Mouse (Mus musculus): Measurements from ENCODE around the gene Usp44. TPM values are rescaled to one million over a fixed set of nuclear protein-coding genes. Genes with fewer than 3 reads are reported as not detected.

Usp44 gene
- total and polyA plus RNA-seq, 3 experiments, result 2.5 to 13.7 (median 5.1) TPM

DNA sequence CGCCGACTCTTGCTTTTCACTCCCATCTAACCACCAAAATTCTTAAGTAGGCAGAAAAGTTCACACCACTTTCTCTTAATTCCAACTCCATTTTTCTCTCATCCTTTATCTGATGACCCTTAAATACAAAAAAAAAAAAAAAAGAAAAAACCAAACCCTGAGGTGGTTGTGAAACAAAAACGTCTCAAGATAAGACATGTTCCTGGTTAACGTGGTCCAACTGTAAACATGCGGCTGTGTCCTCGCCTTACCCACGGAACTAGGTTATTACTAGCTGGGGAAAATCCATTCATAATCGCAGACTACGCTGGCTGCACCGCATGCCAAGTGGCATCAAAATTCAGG lies 57.2 kb downstream of the Usp44 start:
- no peak for DNase-seq (ENCODE audit: low spot score)
- Histone ChIP-seq H3K27me3 (ENCODE audit: insufficient read depth, low read length) (no peaks in the 10 kb centered on the region), H3K36me3 (replicated peaks) (peaks cover 34% of the 10 kb centered on the region), H3K9me3 (replicated peaks) (no peaks in the 10 kb centered on the region), H3K4me3 (ENCODE audit: low read depth, low read length) (peak overlapping the region; percentile 96), H3K4me1 (ENCODE audit: insufficient read depth, low read depth, low read length) (peaks cover 53% of the 10 kb centered on the region)
- no peak for ATAC-seq (ENCODE audit: extremely low read depth, insufficient number of reproducible peaks, low FRiP score, poor library complexity, severe bottlenecking)
- TF ChIP-seq CTCF (IDR thresholded peaks at IDR 0.05; ENCODE audit: low read depth, low read length) (no peak), TAL1 (conservative IDR thresholded peaks at IDR 0.05; ENCODE audit: low read depth, low read length) (no peak), POLR2AphosphoS5 (IDR thresholded peaks at IDR 0.05; ENCODE audit: insufficient replicate concordance, low read depth, low read length) (no peak), GATA1 (IDR thresholded peaks at IDR 0.05; ENCODE audit: borderline replicate concordance, low read length) (no peak), GATA2 (IDR thresholded peaks at IDR 0.05; ENCODE audit: borderline replicate concordance, low read depth, low read length) (no peak)

DNA sequence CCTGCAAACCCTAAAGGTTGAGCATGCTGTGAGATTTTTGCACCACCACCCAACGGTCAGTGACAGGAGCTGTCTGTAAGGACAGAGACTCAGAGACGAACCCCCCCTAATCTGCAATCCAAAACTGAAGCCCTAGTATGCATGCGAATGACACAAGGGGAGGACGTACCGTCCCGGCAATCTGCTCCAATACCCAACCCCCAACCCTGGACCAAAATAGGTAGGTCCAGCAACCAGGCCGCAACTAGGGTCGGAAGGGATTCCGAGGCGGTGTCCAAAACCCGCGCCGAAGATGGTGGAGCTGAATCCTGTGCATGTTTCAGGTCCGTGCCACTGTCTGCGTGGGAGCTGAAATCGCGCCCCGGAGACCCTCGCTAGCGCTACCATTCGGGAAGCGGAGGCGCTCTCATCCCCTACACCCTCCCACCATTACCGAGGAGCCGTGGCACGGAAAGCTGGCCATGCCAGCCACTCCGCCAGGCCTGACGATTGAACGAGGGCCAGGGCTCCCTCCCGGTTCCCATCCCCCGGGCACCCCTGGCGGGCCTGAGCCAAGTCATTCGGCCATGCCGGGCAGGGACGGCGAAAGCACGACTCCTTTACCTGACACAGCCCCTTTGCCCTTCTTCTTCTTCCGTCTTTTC lies 57.7 kb downstream of the Usp44 start:
- no peak for TF ChIP-seq POLR2AphosphoS5 (IDR thresholded peaks at IDR 0.05; ENCODE audit: insufficient replicate concordance, low read depth, low read length)
- no peak for TF ChIP-seq CTCF (IDR thresholded peaks at IDR 0.05; ENCODE audit: low read depth, low read length)
- no peak for TF ChIP-seq TAL1 (conservative IDR thresholded peaks at IDR 0.05; ENCODE audit: low read depth, low read length)
- no peak for TF ChIP-seq GATA1 (IDR thresholded peaks at IDR 0.05; ENCODE audit: borderline replicate concordance, low read length)
- TF ChIP-seq GATA2 (IDR thresholded peaks at IDR 0.05; ENCODE audit: borderline replicate concordance, low read depth, low read length), result no peak
- H3K36me3 ChIP-seq (replicated peaks), result peaks cover 29% of the 10 kb centered on the region
- no peaks in the 10 kb centered on the region for H3K27me3 ChIP-seq (ENCODE audit: insufficient read depth, low read length)
- H3K4me3 ChIP-seq (ENCODE audit: low read depth, low read length), result peak overlapping the region; percentile 96
- ATAC-seq (ENCODE audit: extremely low read depth, insufficient number of reproducible peaks, low FRiP score, poor library complexity, severe bottlenecking) (no peak), DNase-seq (ENCODE audit: low spot score) (peak; percentile 37)
- peaks cover 52% of the 10 kb centered on the region for H3K4me1 ChIP-seq (ENCODE audit: insufficient read depth, low read depth, low read length)
- H3K9me3 ChIP-seq (replicated peaks), result no peaks in the 10 kb centered on the region

GRCm38 (mm10) chr10:93889579-93889950 lies 58.2 kb downstream of the Usp44 start:
- DNase-seq (ENCODE audit: low spot score) (peak; percentile 75), ATAC-seq (ENCODE audit: extremely low read depth, insufficient number of reproducible peaks, low FRiP score, poor library complexity, severe bottlenecking) (peak; percentile 70)
- Histone ChIP-seq H3K36me3 (replicated peaks) (peaks cover 26% of the 10 kb centered on the region), H3K9me3 (replicated peaks) (no peaks in the 10 kb centered on the region), H3K4me3 (ENCODE audit: low read depth, low read length) (peak overlapping the region; percentile 96), H3K4me1 (ENCODE audit: insufficient read depth, low read depth, low read length) (peaks cover 47% of the 10 kb centered on the region), H3K27me3 (ENCODE audit: insufficient read depth, low read length) (no peaks in the 10 kb centered on the region)
- TF ChIP-seq GATA1 (IDR thresholded peaks at IDR 0.05; ENCODE audit: borderline replicate concordance, low read length) (no peak), CTCF (IDR thresholded peaks at IDR 0.05; ENCODE audit: low read depth, low read length) (no peak), POLR2AphosphoS5 (IDR thresholded peaks at IDR 0.05; ENCODE audit: insufficient replicate concordance, low read depth, low read length) (no peak), GATA2 (IDR thresholded peaks at IDR 0.05; ENCODE audit: borderline replicate concordance, low read depth, low read length) (no peak), TAL1 (conservative IDR thresholded peaks at IDR 0.05; ENCODE audit: low read depth, low read length) (no peak)

DNA sequence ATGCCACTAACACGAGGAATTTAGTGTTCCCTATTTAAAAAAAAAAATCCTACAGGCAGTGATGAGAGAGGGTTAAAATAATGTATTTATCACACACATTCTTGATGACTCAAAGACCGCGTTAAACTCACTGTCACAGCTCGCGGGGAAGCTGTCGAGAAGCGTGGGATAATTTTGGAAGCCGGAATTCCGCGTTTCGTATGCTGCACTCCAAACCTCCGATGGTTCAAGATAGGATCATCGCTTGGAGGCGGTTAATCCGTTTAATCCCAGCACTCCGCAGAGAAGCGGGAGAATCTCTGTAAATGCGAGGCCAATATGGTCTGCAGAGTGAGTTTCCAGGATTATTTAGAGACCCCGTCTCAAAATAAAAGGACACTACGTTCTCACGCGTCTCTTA lies 58.6 kb downstream of the Usp44 start:
- DNase-seq (ENCODE audit: low spot score) (no peak), ATAC-seq (ENCODE audit: extremely low read depth, insufficient number of reproducible peaks, low FRiP score, poor library complexity, severe bottlenecking) (no peak)
- H3K27me3 ChIP-seq (ENCODE audit: insufficient read depth, low read length), result no peaks in the 10 kb centered on the region
- H3K9me3 ChIP-seq (replicated peaks), result no peaks in the 10 kb centered on the region
- peak overlapping the region; percentile 96 for H3K4me3 ChIP-seq (ENCODE audit: low read depth, low read length)
- TF ChIP-seq POLR2AphosphoS5 (IDR thresholded peaks at IDR 0.05; ENCODE audit: insufficient replicate concordance, low read depth, low read length) (no peak), CTCF (IDR thresholded peaks at IDR 0.05; ENCODE audit: low read depth, low read length) (no peak), TAL1 (conservative IDR thresholded peaks at IDR 0.05; ENCODE audit: low read depth, low read length) (no peak), GATA1 (IDR thresholded peaks at IDR 0.05; ENCODE audit: borderline replicate concordance, low read length) (no peak), GATA2 (IDR thresholded peaks at IDR 0.05; ENCODE audit: borderline replicate concordance, low read depth, low read length) (no peak)
- peaks cover 45% of the 10 kb centered on the region for H3K4me1 ChIP-seq (ENCODE audit: insufficient read depth, low read depth, low read length)
- peaks cover 22% of the 10 kb centered on the region for H3K36me3 ChIP-seq (replicated peaks)

DNA sequence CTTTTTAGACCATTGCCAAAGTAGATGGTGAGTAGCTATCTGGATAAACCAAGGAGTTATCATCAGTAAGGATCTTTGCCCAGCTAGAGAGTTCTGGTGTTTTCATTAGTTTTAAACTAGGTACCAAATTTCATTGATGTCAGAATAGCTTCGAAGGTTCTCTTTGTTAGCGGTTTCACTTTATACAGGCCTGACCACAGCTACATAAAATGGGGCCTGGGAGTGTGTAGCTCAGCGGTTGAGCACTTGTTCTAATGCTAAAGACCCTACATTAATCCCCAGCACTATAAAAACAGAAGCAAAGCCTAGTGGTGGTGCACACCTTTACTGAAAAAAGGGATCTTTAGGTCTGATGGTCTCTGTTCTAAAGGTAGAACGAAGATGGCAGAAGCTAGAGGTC lies 59.2 kb downstream of the Usp44 start:
- peaks cover 40% of the 10 kb centered on the region for H3K4me1 ChIP-seq (ENCODE audit: insufficient read depth, low read depth, low read length)
- TF ChIP-seq GATA2 (IDR thresholded peaks at IDR 0.05; ENCODE audit: borderline replicate concordance, low read depth, low read length), result no peak
- H3K36me3 ChIP-seq (replicated peaks), result peaks cover 16% of the 10 kb centered on the region
- H3K9me3 ChIP-seq (replicated peaks), result no peaks in the 10 kb centered on the region
- H3K4me3 ChIP-seq (ENCODE audit: low read depth, low read length), result no peak overlapping the region; the same call in 1 of the 2 replicates
- no peak for ATAC-seq (ENCODE audit: extremely low read depth, insufficient number of reproducible peaks, low FRiP score, poor library complexity, severe bottlenecking)
- DNase-seq (ENCODE audit: low spot score), result no peak
- no peaks in the 10 kb centered on the region for H3K27me3 ChIP-seq (ENCODE audit: insufficient read depth, low read length)

GRCm38 (mm10) chr10:93891031-93891430 lies 59.7 kb downstream of the Usp44 start:
- H3K4me1 ChIP-seq (ENCODE audit: insufficient read depth, low read depth, low read length), result peaks cover 35% of the 10 kb centered on the region
- H3K36me3 ChIP-seq (replicated peaks), result peaks cover 12% of the 10 kb centered on the region
- H3K9me3 ChIP-seq (replicated peaks), result no peaks in the 10 kb centered on the region
- H3K27me3 ChIP-seq (ENCODE audit: insufficient read depth, low read length), result no peaks in the 10 kb centered on the region
- TF ChIP-seq GATA1 (IDR thresholded peaks at IDR 0.05; ENCODE audit: borderline replicate concordance, low read length) (no peak), TAL1 (conservative IDR thresholded peaks at IDR 0.05; ENCODE audit: low read depth, low read length) (peak; percentile 65), POLR2AphosphoS5 (IDR thresholded peaks at IDR 0.05; ENCODE audit: insufficient replicate concordance, low read depth, low read length) (no peak)
- no peak overlapping the region; the same call in 1 of the 2 replicates for H3K4me3 ChIP-seq (ENCODE audit: low read depth, low read length)
- DNase-seq (ENCODE audit: low spot score), result no peak
- no peak; the same call in 1 of the 2 replicates for ATAC-seq (ENCODE audit: extremely low read depth, insufficient number of reproducible peaks, low FRiP score, poor library complexity, severe bottlenecking)
